Mouse (Mus musculus) ES-Bruce4 (cell line): ENCODE measurements around the gene Fpgs.

ENCODE experiments used
- CTCF ChIP-seq: IDR thresholded peaks from one replicate; pipeline ENCODE4 v1.8.1; 2011; ENCODE audit warnings: low read depth, low read length
- EP300 ChIP-seq: IDR thresholded peaks from 2 replicates; pipeline ENCODE4 v1.6.1; 2011; ENCODE audit warnings: low read depth, low read length; ENCODE audit not compliant: insufficient read depth
- POLR2A ChIP-seq: IDR thresholded peaks from one replicate; pipeline ENCODE4 v1.8.1; 2011; ENCODE audit warnings: low read length; ENCODE audit not compliant: insufficient read depth

- TF ChIP-seq POLR2A = no peak
- no peak for TF ChIP-seq EP300
- TF ChIP-seq CTCF = no peak
Observed at GRCm38 (mm10) chr2:32694691-32695090, 9.3 kb downstream of the Fpgs start.
